Mouse (Mus musculus) gastrocnemius, adult 18-20 months (tissue): ENCODE measurements at regions not wholly inside any gene's neighbourhood (a gene's known extent, or its start where the extent isn't known, plus 50 kb on each side); places are given as distances from the start of the nearest gene placed in this dataset.

Experiments
- DNase-seq: peaks from one replicate; pipeline ENCODE4 v3.0.0; 2021; ENCODE audit warnings: low spot score

DNA sequence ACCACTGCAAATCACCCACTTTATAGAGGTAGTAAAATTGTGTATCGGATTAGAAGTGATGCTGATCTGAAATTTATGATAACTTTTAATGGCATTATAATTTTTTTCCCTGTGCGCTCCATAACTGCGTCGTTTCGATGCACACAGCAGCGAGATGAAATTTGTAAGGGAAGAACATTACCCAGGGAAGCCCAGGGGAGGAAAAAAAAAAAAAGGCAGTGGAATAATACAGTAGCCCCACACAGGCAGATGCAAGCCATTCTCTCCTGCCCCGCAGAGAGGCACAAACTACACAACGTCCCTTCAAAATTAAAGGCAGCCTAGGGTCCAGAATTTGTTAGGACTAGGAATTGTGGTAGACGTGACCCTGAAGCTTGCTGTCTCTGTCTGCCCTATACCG lies 234.2 kb downstream of the Il20rb start:
- DNase-seq: no peak
